Comparison of ENCODE assay signal across 8 mouse cellular contexts in genomic region chr19:32304008-32304873, GRCm38 (mm10).
DNase-seq lines count a peak whose midpoint lies in the region; ATAC-seq and TF ChIP-seq lines count a peak whose summit lies in the region.

No protein-coding gene starts in this region.

- peak; percentile 34 to 37 for DNase-seq in spleen, adult 18-20 months
- DNase-seq in spleen, adult 12 weeks (ENCODE audit: low spot score) = no peak
- DNase-seq in gastrocnemius, postnatal 14 days = peak; percentile 88
- peak; percentile 73 for DNase-seq in lung, adult 2 months
- no peak for DNase-seq in cerebellum, adult 11-12 months
- DNase-seq in thymus, postnatal 36 days = no peak

- intact Hi-C loops in gastrocnemius, postnatal 14 days (cut with DNase I; ENCODE audit: low total_unique reads) = loop anchor here (10.0 kb wide), 1 partner anchor 59 kb away; no protein-coding TSS in a partner anchor

- peak; percentile 44; the same call in 1 of the 2 replicates for TF ChIP-seq POLR2A in lung, adult 2 months (IDR thresholded peaks at IDR 0.05; ENCODE audit: borderline replicate concordance, extremely low read depth, low read depth, low read length)

- peak overlapping the region; percentile 93 for H3K27ac ChIP-seq in intestine, embryonic 16.5 days (ENCODE audit: low read length)
- H3K27ac ChIP-seq in stomach, embryonic 16.5 days (ENCODE audit: low read length) = peak overlapping the region; percentile 92

- peak overlapping the region; percentile 32; the same call in 1 of the 2 replicates for H3K4me2 ChIP-seq in intestine, embryonic 16.5 days (ENCODE audit: low read depth, low read length)
- peak overlapping the region; percentile 17; the same call in 1 of the 2 replicates for H3K4me2 ChIP-seq in stomach, embryonic 16.5 days (ENCODE audit: low read depth, low read length)

- H3K4me1 ChIP-seq in intestine, embryonic 16.5 days (ENCODE audit: control insufficient read depth, insufficient read depth, low read length) = peaks cover 23% of the 10 kb centered on the region
- H3K4me1 ChIP-seq in lung, adult 2 months (ENCODE audit: control insufficient read depth, insufficient read depth, low read length) = peaks cover 19% of the 10 kb centered on the region
- peaks cover 18% of the 10 kb centered on the region for H3K4me1 ChIP-seq in stomach, embryonic 16.5 days (ENCODE audit: control insufficient read depth, insufficient read depth, low read length)

- no peak overlapping the region for H3K4me3 ChIP-seq in intestine, embryonic 16.5 days (ENCODE audit: low read length)
- H3K4me3 ChIP-seq in lung, adult 2 months (replicated peaks; ENCODE audit: extremely low read depth, low read depth, low read length) = no peak overlapping the region
- H3K4me3 ChIP-seq in stomach, embryonic 16.5 days (replicated peaks; ENCODE audit: low read length) = no peak overlapping the region

- TF ChIP-seq CTCF in lung, adult 2 months (IDR thresholded peaks at IDR 0.05; ENCODE audit: insufficient read depth, low read length) = no peak

- H3K36me3 ChIP-seq in intestine, embryonic 16.5 days (ENCODE audit: control insufficient read depth, insufficient read depth, low read length) = no peaks in the 10 kb centered on the region
- no peaks in the 10 kb centered on the region for H3K36me3 ChIP-seq in stomach, embryonic 16.5 days (ENCODE audit: control insufficient read depth, insufficient read depth, low read length)

- H3K9me3 ChIP-seq in intestine, embryonic 16.5 days (ENCODE audit: control insufficient read depth, low read length) = no peaks in the 10 kb centered on the region
- no peaks in the 10 kb centered on the region for H3K9me3 ChIP-seq in stomach, embryonic 16.5 days (replicated peaks; ENCODE audit: control insufficient read depth, low read length)

- peak; percentile 89 for ATAC-seq in intestine, embryonic 16.5 days
- ATAC-seq in stomach, embryonic 16.5 days (ENCODE audit: insufficient read depth, low FRiP score) = peak; percentile 89; the same call in 1 of the 2 replicates

- 40% methylated on average over 9 of the region's 9 CpGs for WGBS in intestine, embryonic 16.5 days
- WGBS in lung, adult 2 months = 13% methylated on average over 9 of the region's 9 CpGs
- WGBS in stomach, embryonic 16.5 days = 42% methylated on average over 9 of the region's 9 CpGs

- H3K9ac ChIP-seq in intestine, embryonic 16.5 days (ENCODE audit: low read depth, low read length) = peak overlapping the region; percentile 14; the same call in 1 of the 2 replicates
- H3K9ac ChIP-seq in stomach, embryonic 16.5 days (ENCODE audit: low read length) = no peak overlapping the region

- no peaks in the 10 kb centered on the region for H3K27me3 ChIP-seq in intestine, embryonic 16.5 days (replicated peaks; ENCODE audit: control insufficient read depth, insufficient read depth, low read length)
- H3K27me3 ChIP-seq in stomach, embryonic 16.5 days (ENCODE audit: control insufficient read depth, insufficient read depth, low read length) = no peaks in the 10 kb centered on the region

Comparison
In these comparisons a context has a peak if more than half of its experiments do, and no peak if none do; other contexts are left out.
1. DNase-seq: peak in spleen, adult 18-20 months (2 of 2), gastrocnemius, postnatal 14 days (single experiment) and lung, adult 2 months (single experiment); none in spleen, adult 12 weeks (single experiment), cerebellum, adult 11-12 months (single experiment) and thymus, postnatal 36 days (0 of 2).